Mouse (Mus musculus) thymus, adult 2 months (tissue): Measurements from ENCODE around the gene Cd84. TPM values are rescaled to one million over a fixed set of nuclear protein-coding genes. Genes with fewer than 3 reads are reported as not detected.
A peak's percentile ranks its signal among the peaks of the same experiment; 100 is the strongest.
"Not testable (repeated sequence)": the region's sequence is repeated elsewhere in the genome, so short reads cannot be mapped to it uniquely, and the experiment has no call there.

ENCODE experiments used
- DNase-seq: peaks from one replicate; pipeline ENCODE4 v3.0.0; 2021
- H3K27ac ChIP-seq: fragments of 200-500 bp; 2 replicates; pipeline ENCODE4 v1.5.1; 2012; ENCODE audit warnings: low read length, control low read depth; ENCODE audit not compliant: control insufficient read depth, insufficient read depth
- H3K27me3 ChIP-seq: fragments of 200-500 bp; 2 replicates; pipeline ENCODE4 v1.6.1; 2012; ENCODE audit warnings: mild to moderate bottlenecking, low read length, moderate library complexity, mixed read lengths; ENCODE audit not compliant: control insufficient read depth, insufficient read depth
- H3K36me3 ChIP-seq: fragments of 200-500 bp; 2 replicates; pipeline ENCODE4 v1.6.1; 2012; ENCODE audit warnings: mild to moderate bottlenecking, low read length, moderate library complexity; ENCODE audit not compliant: control insufficient read depth, insufficient read depth
- H3K4me1 ChIP-seq: fragments of 200-500 bp; replicated peaks from 2 replicates; pipeline ENCODE4 v1.6.1; 2012; ENCODE audit warnings: low read length; ENCODE audit not compliant: control insufficient read depth, insufficient read depth
- H3K4me3 ChIP-seq: fragments of 200-500 bp; 2 replicates; pipeline ENCODE4 v1.5.1; 2012; ENCODE audit warnings: mild to moderate bottlenecking, low read length, control low read depth, moderate library complexity; ENCODE audit not compliant: control insufficient read depth, insufficient read depth
- CTCF ChIP-seq: fragments of 200-500 bp; IDR thresholded peaks from 2 replicates; pipeline ENCODE4 v1.5.1; 2012; ENCODE audit warnings: mild to moderate bottlenecking, control low read depth, low read length, moderate library complexity, borderline replicate concordance; ENCODE audit not compliant: control insufficient read depth, poor library complexity, insufficient read depth; ENCODE audit errors: extremely low read depth
- POLR2A ChIP-seq: fragments of 200-500 bp; IDR thresholded peaks from 2 replicates; pipeline ENCODE4 v1.6.1; 2012; ENCODE audit warnings: mild to moderate bottlenecking, low read length, control low read depth, moderate library complexity; ENCODE audit not compliant: control insufficient read depth, poor library complexity, insufficient read depth; ENCODE audit errors: extremely low read depth
- WGBS: fragments of 180-500 bp; shearing (Covaris S2); methylation state at CpG from one replicate; pipeline ENCODE4 v1.1.7; 2018; 5-methylcytosine and 5-hydroxymethylcytosine counted together
- polyA plus RNA-seq: library from polyadenylated mRNA; depleted of rRNA; stranded (reverse); fragments of >200 nt; gene quantifications from 2 replicates; pipeline ENCODE4 v1.2.3, GENCODE M21; 2012

The Cd84 gene
- polyA plus RNA-seq, 1 experiment: 27.8 TPM

- TF ChIP-seq POLR2A: no peak
- TF ChIP-seq CTCF: no peak
- DNase-seq: peak; percentile 66
- Histone ChIP-seq H3K36me3 (peaks cover 7% of the 10 kb centered on the region; the same call in 1 of the 2 replicates), H3K27me3 (no peaks in the 10 kb centered on the region), H3K4me3 (no peak overlapping the region), H3K27ac (peak overlapping the region; percentile 70), H3K4me1 (peaks cover 5% of the 10 kb centered on the region)
- 13% methylated on average over 5 of the region's 5 CpGs for WGBS
These were observed 5.7 kb downstream of the Cd84 start for GRCm38 (mm10) chr1:171845035-171845754.

- H3K27ac ChIP-seq: no peak overlapping the region
- H3K36me3 ChIP-seq: peaks cover 27% of the 10 kb centered on the region
- no peaks in the 10 kb centered on the region for H3K27me3 ChIP-seq
- TF ChIP-seq POLR2A (no peak), CTCF (no peak)
- DNase-seq: no peak
- H3K4me3 ChIP-seq: no peak overlapping the region
- peaks cover 5% of the 10 kb centered on the region for H3K4me1 ChIP-seq
These were observed 8.7 kb downstream of the Cd84 start for GRCm38 (mm10) chr1:171848201-171848600.

GRCm38 (mm10) chr1:171848757-171849156 is 9.3 kb downstream of the Cd84 start:
- no peak for TF ChIP-seq CTCF
- no peak for TF ChIP-seq POLR2A
- Histone ChIP-seq H3K27me3 (no peaks in the 10 kb centered on the region), H3K4me1 (peaks cover 5% of the 10 kb centered on the region), H3K27ac (no peak overlapping the region), H3K4me3 (no peak overlapping the region), H3K36me3 (peaks cover 32% of the 10 kb centered on the region)
- no peak for DNase-seq
- 94% methylated on average over 4 of the region's 4 CpGs for WGBS

GRCm38 (mm10) chr1:171849454-171849853 is 10.0 kb downstream of the Cd84 start:
- 54% methylated on average over 5 of the region's 5 CpGs for WGBS
- no peak overlapping the region for H3K27ac ChIP-seq
- TF ChIP-seq POLR2A (no peak), CTCF (no peak)
- no peak overlapping the region for H3K4me3 ChIP-seq
- DNase-seq: no peak
- H3K27me3 ChIP-seq: no peaks in the 10 kb centered on the region
- H3K4me1 ChIP-seq: peaks cover 5% of the 10 kb centered on the region
- peaks cover 36% of the 10 kb centered on the region for H3K36me3 ChIP-seq

- WGBS: 93% methylated on average over 4 of the region's 4 CpGs
- Histone ChIP-seq H3K36me3 (peaks cover 15% of the 10 kb centered on the region), H3K4me3 (no peak overlapping the region), H3K4me1 (no peaks in the 10 kb centered on the region), H3K27ac (no peak overlapping the region), H3K27me3 (no peaks in the 10 kb centered on the region)
- no peak for DNase-seq
- TF ChIP-seq POLR2A: no peak
- no peak for TF ChIP-seq CTCF
These were observed 26.0 kb downstream of the Cd84 start for GRCm38 (mm10) chr1:171865467-171865866.

GRCm38 (mm10) chr1:171886989-171887388 is 47.5 kb downstream of the Cd84 start:
- WGBS: 95% methylated on average over 1 of the region's 1 CpGs
- TF ChIP-seq POLR2A (no peak), CTCF (no peak)
- Histone ChIP-seq H3K27ac (no peak overlapping the region), H3K36me3 (peaks cover 37% of the 10 kb centered on the region), H3K4me3 (no peak overlapping the region), H3K4me1 (no peaks in the 10 kb centered on the region), H3K27me3 (no peaks in the 10 kb centered on the region)
- no peak for DNase-seq

- not testable (repeated sequence) for H3K4me1 ChIP-seq, DNase-seq, H3K36me3 ChIP-seq, H3K4me3 ChIP-seq, H3K27ac ChIP-seq, H3K27me3 ChIP-seq
- 98% methylated on average over 5 of the region's 5 CpGs for WGBS
These were observed 55.9 kb downstream of the Cd84 start, which contains the start of gene Gm10521 for GRCm38 (mm10) chr1:171895364-171895763. Gm10521 (plus strand) TSS chr1:171895664.
